Mouse (Mus musculus): ENCODE results near the gene Gm21834.

Gm21834 gene

GRCm38 (mm10) chr17:57742119-57742518 is at the start of gene Gm21834:
TSS of gene Gm21834 (minus strand) at chr17:57742219.
- no peak for DNase-seq (ENCODE audit: low spot score in 2 of 2)

- DNase-seq (ENCODE audit: low spot score in 2 of 2): no peak
Measured at GRCm38 (mm10) chr17:57788161-57788799, 46.3 kb upstream of the Gm21834 start.

- DNase-seq (ENCODE audit: low spot score in 2 of 2): peak; percentile 21 to 69
Measured at GRCm38 (mm10) chr17:57770904-57771303, 28.9 kb upstream of the Gm21834 start.

GRCm38 (mm10) chr17:57768622-57769610 is 26.9 kb upstream of the Gm21834 start, which contains the start of gene Cntnap5c:
TSS of gene Cntnap5c (plus strand) at chr17:57769570.
- peak; percentile 45 to 53 for DNase-seq (ENCODE audit: low spot score in 2 of 2)

GRCm38 (mm10) chr17:57767306-57767705 is 25.3 kb upstream of the Gm21834 start:
- no peak for DNase-seq (ENCODE audit: low spot score in 2 of 2)

GRCm38 (mm10) chr17:57758033-57758432 is 16.0 kb upstream of the Gm21834 start:
- no peak for DNase-seq (ENCODE audit: low spot score in 2 of 2)

- peak; percentile 44 to 73 for DNase-seq (ENCODE audit: low spot score in 2 of 2)
Measured at GRCm38 (mm10) chr17:57694791-57695190, 47.2 kb downstream of the Gm21834 start.
